ENCODE assay signal across 16 mouse cellular contexts in the genomic region with DNA sequence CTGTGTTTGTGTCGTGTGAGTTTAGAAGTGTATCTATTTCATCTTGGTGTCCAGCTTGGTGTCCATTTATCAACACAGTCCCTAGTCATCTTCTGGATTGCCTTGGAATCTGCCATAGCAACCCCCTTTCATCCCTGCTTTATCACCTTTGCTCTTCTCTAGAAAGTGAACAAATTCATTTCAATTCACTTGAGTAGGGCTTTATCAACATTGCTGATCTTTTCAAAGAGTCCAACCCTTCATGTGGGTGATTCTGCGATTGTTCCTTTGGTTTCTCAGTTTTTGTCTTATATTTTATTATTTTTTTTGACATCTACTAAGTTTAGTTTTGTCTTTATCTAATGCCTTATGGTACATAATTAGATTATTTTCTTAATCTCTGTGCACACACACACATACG.
"Had no signal": no experiment of that assay in that cellular context is flagged by ENCODE, and none has a peak within 500 bp of the region (broad histone marks: within the 10 kb centered on the region; RNA-seq: fewer than 3 reads in every experiment).

No protein-coding gene starts in this region.

- H3K27me3 ChIP-seq: neural tube, embryonic 13.5 days; neural tube, embryonic 15.5 days; stomach, embryonic 15.5 days had no signal

- H3K27ac ChIP-seq: neural tube, embryonic 13.5 days; neural tube, embryonic 15.5 days; stomach, embryonic 15.5 days; stomach, postnatal 0 days had no signal

- H3K9ac ChIP-seq: neural tube, embryonic 13.5 days; neural tube, embryonic 15.5 days; stomach, embryonic 15.5 days had no signal

- H3K36me3 ChIP-seq: neural tube, embryonic 13.5 days; neural tube, embryonic 15.5 days; stomach, embryonic 15.5 days had no signal

- H3K9me3 ChIP-seq: neural tube, embryonic 13.5 days; neural tube, embryonic 15.5 days; stomach, embryonic 15.5 days had no signal

- H3K4me1 ChIP-seq: neural tube, embryonic 13.5 days; neural tube, embryonic 15.5 days; stomach, embryonic 15.5 days had no signal

- H3K4me3 ChIP-seq: neural tube, embryonic 13.5 days; neural tube, embryonic 15.5 days; stomach, embryonic 15.5 days had no signal

- DNase-seq: retina, postnatal 1 day; right cerebral cortex, adult 18-20 months; right cerebral cortex, postnatal 14 days; right cerebral cortex, postnatal 25 days; right cerebral cortex, postnatal 4 days; spleen, adult 18-20 months; thymus, adult 18-20 months; thymus, adult 2 months; thymus, postnatal 14 days; thymus, postnatal 25 days; thymus, postnatal 36 days; thymus, postnatal 4 days had no signal
